Mouse (Mus musculus) MEL (cell line): ENCODE results near the gene Mum1. TPM values are rescaled to one million over a fixed set of nuclear protein-coding genes. Genes with fewer than 3 reads are reported as not detected.

Source experiments
- DNase-seq: peaks from one replicate; pipeline ENCODE4 v3.0.0; 2011; ENCODE audit warnings: low read depth, low spot score
- H3K27ac ChIP-seq: 2 replicates; pipeline ENCODE4 v1.5.1; 2012; ENCODE audit warnings: low read depth, mild to moderate bottlenecking, control low read depth, low read length, moderate library complexity; ENCODE audit not compliant: control insufficient read depth
- H3K27me3 ChIP-seq, 2 experiments: fragments of 150-350 bp in 1 of 2; sonication (generic) in 1 of 2; 2 replicates each; pipeline ENCODE4 v1.6.1; 2012; ENCODE audit warnings: low read length in 2 of 2, mild to moderate bottlenecking in 2 of 2, improper control_type of control experiment in 1 of 2, moderate library complexity in 1 of 2; ENCODE audit not compliant: insufficient read depth in 2 of 2, control insufficient read depth in 1 of 2
- H3K36me3 ChIP-seq, 2 experiments: 2 replicates each; pipeline ENCODE4 v1.6.1; 2012 to 2014; ENCODE audit warnings: low read length in 2 of 2, improper control_type of control experiment in 1 of 2, inconsistent platforms in 1 of 2, mild to moderate bottlenecking in 1 of 2; ENCODE audit not compliant: insufficient read depth in 2 of 2, control insufficient read depth in 1 of 2
- H3K4me1 ChIP-seq, 2 experiments: fragments of 150-350 bp in 1 of 2; sonication (generic) in 1 of 2; 2 replicates each; pipeline ENCODE4 v1.6.1; 2012; ENCODE audit warnings: low read length in 2 of 2, improper control_type of control experiment in 1 of 2, mild to moderate bottlenecking in 1 of 2; ENCODE audit not compliant: insufficient read depth in 2 of 2, control insufficient read depth in 1 of 2
- H3K4me3 ChIP-seq, 2 experiments: fragments of 150-350 bp in 1 of 2; sonication (generic) in 1 of 2; 2 replicates each; pipeline ENCODE4 v1.5.1; 2012; ENCODE audit warnings: low read depth in 2 of 2, low read length in 2 of 2, mild to moderate bottlenecking in 2 of 2, moderate library complexity in 2 of 2, control low read depth in 1 of 2, improper control_type of control experiment in 1 of 2; ENCODE audit not compliant: control insufficient read depth in 1 of 2, insufficient read depth in 1 of 2
- H3K79me2 ChIP-seq: 2 replicates; pipeline ENCODE4 v1.6.1; 2012; ENCODE audit warnings: mild to moderate bottlenecking, low read length, moderate library complexity; ENCODE audit not compliant: control insufficient read depth, poor library complexity, insufficient read depth
- H3K9ac ChIP-seq: 2 replicates; pipeline ENCODE4 v1.6.1; 2012; ENCODE audit warnings: low read depth, mild to moderate bottlenecking, control low read depth, low read length, moderate library complexity; ENCODE audit not compliant: control insufficient read depth, poor library complexity, severe bottlenecking
- H3K9me3 ChIP-seq: fragments of 150-350 bp; sonication (generic); replicated peaks from 2 replicates; pipeline ENCODE4 v1.6.1; 2012; ENCODE audit warnings: mild to moderate bottlenecking, low read length, improper control_type of control experiment, moderate library complexity; ENCODE audit not compliant: insufficient read depth
- BHLHE40 ChIP-seq: IDR thresholded peaks from 2 replicates; pipeline ENCODE4 v1.6.1; 2012; ENCODE audit warnings: low read depth, mild to moderate bottlenecking, inconsistent platforms, low read length, improper control_type of control experiment, borderline replicate concordance
- CHD1 ChIP-seq: IDR thresholded peaks from 2 replicates; pipeline ENCODE4 v1.6.1; 2012; ENCODE audit warnings: low read depth, mild to moderate bottlenecking, inconsistent platforms, low read length, improper control_type of control experiment
- CHD2 ChIP-seq: IDR thresholded peaks from 2 replicates; pipeline ENCODE4 v1.6.1; 2011; ENCODE audit warnings: low read length, improper control_type of control experiment
- CTCF ChIP-seq, 3 experiments: IDR thresholded peaks in 2 of 3; conservative IDR thresholded peaks in 1 of 3; 2 replicates each; pipeline ENCODE4 v1.5.1; 2011 to 2012; ENCODE audit warnings: low read length in 3 of 3, low read depth in 2 of 3, mild to moderate bottlenecking in 2 of 3, improper control_type of control experiment in 1 of 3, inconsistent platforms in 1 of 3, mixed read lengths in 1 of 3, moderate library complexity in 1 of 3; ENCODE audit not compliant: control insufficient read depth in 1 of 3, insufficient read depth in 1 of 3, poor library complexity in 1 of 3, severe bottlenecking in 1 of 3
- E2F4 ChIP-seq: IDR thresholded peaks from 2 replicates; pipeline ENCODE4 v1.6.1; 2011; ENCODE audit warnings: low read depth, low read length, improper control_type of control experiment, borderline replicate concordance
- GATA1 ChIP-seq: IDR thresholded peaks from 2 replicates; pipeline ENCODE4 v1.6.1; 2011; ENCODE audit warnings: low read depth, low read length, improper control_type of control experiment
- MAFK ChIP-seq: IDR thresholded peaks from 2 replicates; pipeline ENCODE4 v1.6.1; 2011; ENCODE audit warnings: low read depth, mild to moderate bottlenecking, low read length, improper control_type of control experiment, borderline replicate concordance
- MAX ChIP-seq: IDR thresholded peaks from 2 replicates; pipeline ENCODE4 v1.6.1; 2011; ENCODE audit warnings: low read length, improper control_type of control experiment
- MEF2A ChIP-seq: IDR thresholded peaks from 2 replicates; pipeline ENCODE4 v1.6.1; 2014; ENCODE audit warnings: low read depth, mild to moderate bottlenecking, inconsistent platforms, low read length, improper control_type of control experiment; ENCODE audit not compliant: poor library complexity, insufficient replicate concordance, severe bottlenecking; ENCODE audit errors: extremely low read depth
- MXI1 ChIP-seq: IDR thresholded peaks from 2 replicates; pipeline ENCODE4 v1.6.1; 2011; ENCODE audit warnings: mild to moderate bottlenecking, low read depth, low read length, improper control_type of control experiment
- MYC ChIP-seq: IDR thresholded peaks from 2 replicates; pipeline ENCODE4 v1.6.1; 2011; ENCODE audit warnings: low read depth, mild to moderate bottlenecking, low read length, improper control_type of control experiment, moderate library complexity
- NELFE ChIP-seq: IDR thresholded peaks from 2 replicates; pipeline ENCODE4 v1.6.1; 2011; ENCODE audit warnings: low read depth, low read length, improper control_type of control experiment
- POLR2AphosphoS5 ChIP-seq: IDR thresholded peaks from 2 replicates; pipeline ENCODE4 v1.6.1; 2012; ENCODE audit warnings: low read depth, borderline replicate concordance, mild to moderate bottlenecking, inconsistent platforms, low read length, moderate library complexity, mixed read lengths
- SIN3A ChIP-seq: IDR thresholded peaks from 2 replicates; pipeline ENCODE4 v1.6.1; 2012; ENCODE audit warnings: low read length, improper control_type of control experiment, inconsistent platforms
- SMC3 ChIP-seq: IDR thresholded peaks from 2 replicates; pipeline ENCODE4 v1.6.1; 2011; ENCODE audit warnings: low read depth, low read length, improper control_type of control experiment
- TAL1 ChIP-seq: IDR thresholded peaks from 2 replicates; pipeline ENCODE4 v1.6.1; 2012; ENCODE audit warnings: mild to moderate bottlenecking, inconsistent platforms, low read length, moderate library complexity, mixed read lengths
- TCF12 ChIP-seq: IDR thresholded peaks from 2 replicates; pipeline ENCODE4 v1.6.1; 2014; ENCODE audit warnings: low read depth, mild to moderate bottlenecking, inconsistent platforms, low read length, improper control_type of control experiment, moderate library complexity
- USF1 ChIP-seq: IDR thresholded peaks from 2 replicates; pipeline ENCODE4 v1.6.1; 2014; ENCODE audit warnings: low read depth, mild to moderate bottlenecking, inconsistent platforms, low read length, improper control_type of control experiment, moderate library complexity
- ZC3H11A ChIP-seq: IDR thresholded peaks from 2 replicates; pipeline ENCODE4 v1.6.1; 2012; ENCODE audit warnings: low read depth, mild to moderate bottlenecking, inconsistent platforms, low read length, improper control_type of control experiment
- ZKSCAN1 ChIP-seq: IDR thresholded peaks from 2 replicates; pipeline ENCODE4 v1.6.1; 2012; ENCODE audit warnings: low read depth, mild to moderate bottlenecking, inconsistent platforms, low read length, improper control_type of control experiment, moderate library complexity
- ZMIZ1 ChIP-seq: IDR thresholded peaks from 2 replicates; pipeline ENCODE4 v1.6.1; 2012; ENCODE audit warnings: low read depth, mild to moderate bottlenecking, inconsistent platforms, low read length, improper control_type of control experiment, moderate library complexity
- polyA plus RNA-seq, 2 experiments: library from polyadenylated mRNA; stranded (reverse) in 1 of 2; unstranded in 1 of 2; fragments of >175 nt in 1 of 2; fragments of >200 nt in 1 of 2; gene quantifications; 2 replicates each; pipeline versions ENCODE4 v1.2.1 to v1.2.4; 2012; ENCODE audit warnings: low replicate concordance in 2 of 2, low read depth in 1 of 2; ENCODE audit not compliant: insufficient read length in 2 of 2, insufficient read depth in 1 of 2, missing spikeins in 1 of 2
- total RNA-seq: library from RNA; depleted of rRNA; stranded (reverse); fragments of 300-350 nt; gene quantifications from 2 replicates; pipeline ENCODE4 v1.2.3, GENCODE M21; 2012

The Mum1 gene
- total and polyA plus RNA-seq, 3 experiments, result 34.0 to 55.2 (median 35.3) TPM

DNA sequence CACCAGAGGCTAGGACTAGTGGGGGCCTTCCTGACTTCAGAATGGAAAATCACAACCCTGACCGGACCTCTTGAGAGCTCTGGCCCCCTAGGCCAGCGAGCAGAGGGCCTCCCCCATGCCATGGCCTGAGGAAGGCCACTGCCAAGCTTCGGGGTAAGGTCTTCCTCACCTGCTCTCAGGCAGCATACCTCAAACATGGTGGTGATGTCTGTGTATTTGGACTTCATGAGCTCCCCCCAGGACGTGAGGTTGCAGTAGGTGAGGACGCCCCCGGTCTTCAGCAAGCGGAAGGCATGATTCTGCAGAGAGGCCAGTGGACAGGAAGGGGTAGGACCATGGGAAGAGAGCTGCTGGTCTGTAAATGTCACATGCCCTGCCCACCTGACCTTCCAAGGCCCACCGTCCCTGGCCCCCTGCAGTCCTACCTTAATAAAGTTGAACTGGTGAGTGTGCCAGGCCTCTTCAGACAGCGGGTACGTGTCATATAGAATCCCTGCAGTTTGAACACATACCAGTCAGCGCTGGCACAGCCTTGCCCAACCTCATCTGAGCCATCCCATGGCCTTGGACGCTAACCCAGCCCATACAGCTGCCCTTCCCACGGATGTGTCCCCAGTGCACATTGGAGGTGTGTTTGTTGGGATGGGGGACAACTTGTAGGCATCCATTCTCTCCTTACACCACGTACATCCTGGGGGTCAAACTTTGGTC, 32.7 kb downstream of the Mum1 start:
- Histone ChIP-seq H3K36me3 (no peaks in the 10 kb centered on the region; a peak in 1 of 4 replicates), H3K9ac (no peak overlapping the region), H3K9me3 (no peaks in the 10 kb centered on the region), H3K27me3 (no peaks in the 10 kb centered on the region), H3K27ac (no peak overlapping the region), H3K79me2 (no peaks in the 10 kb centered on the region; the same call in 1 of the 2 replicates), H3K4me1 (peaks cover 0 to 11% of the 10 kb centered on the region in 2 experiments; a peak in 2 of 4 replicates), H3K4me3 (no peak overlapping the region)
- no peak for TF ChIP-seq TAL1
- TF ChIP-seq CHD1, result no peak
- TF ChIP-seq MXI1, result no peak
- TF ChIP-seq E2F4, result no peak
- TF ChIP-seq MAX, result no peak
- no peak for TF ChIP-seq ZKSCAN1
- no peak for DNase-seq

GRCm38 (mm10) chr10:80259463-80259805, 33.2 kb downstream of the Mum1 start:
- no peak for DNase-seq
- Histone ChIP-seq H3K36me3 (peaks cover 0 to 3% of the 10 kb centered on the region in 2 experiments; a peak in 2 of 4 replicates), H3K4me3 (no peak overlapping the region), H3K4me1 (peaks cover 3 to 13% of the 10 kb centered on the region in 2 experiments; a peak in 3 of 4 replicates), H3K27ac (no peak overlapping the region), H3K27me3 (no peaks in the 10 kb centered on the region), H3K9me3 (no peaks in the 10 kb centered on the region), H3K79me2 (no peaks in the 10 kb centered on the region; the same call in 1 of the 2 replicates), H3K9ac (no peak overlapping the region)
- no peak for TF ChIP-seq CTCF (IDR thresholded peaks at IDR 0.05 in 2 of 3, conservative IDR thresholded peaks at IDR 0.05 in 1 of 3; ENCODE audit: control insufficient read depth in 1 of 3, insufficient read depth in 1 of 3, low read depth in 2 of 3, low read length in 3 of 3, poor library complexity in 1 of 3, severe bottlenecking in 1 of 3)
- no peak for TF ChIP-seq ZMIZ1
- TF ChIP-seq POLR2AphosphoS5, result no peak
- TF ChIP-seq MAFK, result no peak
- no peak for TF ChIP-seq MYC
- no peak for TF ChIP-seq CHD1
- no peak for TF ChIP-seq SIN3A
- no peak for TF ChIP-seq BHLHE40
- no peak for TF ChIP-seq ZC3H11A
- TF ChIP-seq MEF2A, result no peak
- TF ChIP-seq GATA1, result no peak
- no peak for TF ChIP-seq CHD2
- TF ChIP-seq E2F4, result no peak
- no peak for TF ChIP-seq USF1
- no peak for TF ChIP-seq MXI1
- no peak for TF ChIP-seq NELFE
- TF ChIP-seq ZKSCAN1, result no peak
- no peak for TF ChIP-seq SMC3
- TF ChIP-seq TCF12, result no peak
